Mouse (Mus musculus) v-Abl transformed pro-B cells (cell line): ENCODE data around the gene Abcc9.

Experiments used
- in situ Hi-C, 2 experiments: fragments of 400-800 bp; cut with MboI; formaldehyde crosslinking; loops; one replicate each; pipeline ENCODE4 v1.15.1; 2025; ENCODE audit not compliant: unreplicated experiment in 2 of 2

The Abcc9 gene

GRCm38 (mm10) chr6:142558772-142559679 lies 143.1 kb downstream of the Abcc9 start:
- in situ Hi-C loops = no loop called here

DNA sequence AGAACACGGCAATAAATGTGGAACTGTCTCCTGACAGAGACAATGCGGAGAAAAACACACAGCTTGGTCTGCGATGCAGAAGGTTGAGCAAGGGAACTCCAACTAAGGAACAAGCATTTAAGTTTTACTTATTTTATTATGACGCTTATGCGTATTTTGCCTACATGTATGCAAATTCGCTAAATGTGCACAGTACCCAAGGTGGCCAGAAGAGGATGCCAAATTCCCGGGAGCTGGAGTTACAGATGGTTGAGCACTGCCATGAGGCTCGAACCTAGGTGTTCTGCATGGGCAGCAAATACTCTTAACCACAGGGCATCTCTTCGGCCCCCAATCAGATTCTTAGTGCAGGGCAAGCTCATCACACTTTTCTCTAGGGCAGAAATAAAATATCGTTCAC lies 144.0 kb downstream of the Abcc9 start:
- in situ Hi-C loops = no loop called here

GRCm38 (mm10) chr6:142555988-142556387 lies 146.1 kb downstream of the Abcc9 start:
- in situ Hi-C loops = no loop called here

GRCm38 (mm10) chr6:142551482-142551881 lies 150.6 kb downstream of the Abcc9 start:
- in situ Hi-C loops = no loop called here

DNA sequence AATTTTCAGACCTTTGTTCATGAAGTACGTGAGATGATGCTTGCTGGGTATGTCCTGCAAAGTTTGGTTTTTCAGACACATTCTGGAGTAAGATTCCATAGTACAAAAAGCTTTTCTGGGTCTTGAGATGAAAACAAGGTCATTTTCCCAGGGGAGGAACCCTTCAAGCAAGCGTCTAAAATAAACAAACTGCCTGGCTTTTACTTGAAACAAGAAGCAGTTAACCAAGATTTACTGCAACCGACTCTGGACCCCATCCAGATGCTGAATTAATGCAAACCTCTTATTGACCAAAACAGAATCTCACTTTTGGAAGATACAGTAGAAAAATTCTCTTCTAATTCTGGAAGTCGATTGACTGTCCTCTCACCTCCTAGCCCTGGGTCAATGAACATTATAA lies 151.2 kb downstream of the Abcc9 start:
- in situ Hi-C loops = no loop called here

GRCm38 (mm10) chr6:142548377-142548776 lies 153.7 kb downstream of the Abcc9 start:
- in situ Hi-C loops = no loop called here

DNA sequence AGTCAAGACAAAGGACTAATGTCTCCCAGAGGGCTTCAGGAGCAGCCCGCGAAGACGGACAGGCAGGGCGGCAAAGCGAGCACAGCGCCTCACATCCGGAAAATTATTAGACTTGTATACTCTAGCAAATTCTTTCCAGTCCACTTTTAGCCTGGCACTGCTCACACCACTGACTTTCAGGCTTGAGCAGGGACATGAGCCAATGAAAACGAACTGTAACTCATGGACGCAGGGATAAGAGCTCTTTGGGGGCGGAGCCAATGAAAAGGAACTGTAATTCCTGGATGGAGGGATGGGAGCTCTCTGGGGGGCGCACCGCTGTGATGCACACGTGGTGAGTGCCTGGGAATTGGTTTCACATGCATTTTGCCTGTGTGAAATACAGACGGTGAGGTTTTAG lies 157.0 kb downstream of the Abcc9 start:
- in situ Hi-C loops = no loop called here

DNA sequence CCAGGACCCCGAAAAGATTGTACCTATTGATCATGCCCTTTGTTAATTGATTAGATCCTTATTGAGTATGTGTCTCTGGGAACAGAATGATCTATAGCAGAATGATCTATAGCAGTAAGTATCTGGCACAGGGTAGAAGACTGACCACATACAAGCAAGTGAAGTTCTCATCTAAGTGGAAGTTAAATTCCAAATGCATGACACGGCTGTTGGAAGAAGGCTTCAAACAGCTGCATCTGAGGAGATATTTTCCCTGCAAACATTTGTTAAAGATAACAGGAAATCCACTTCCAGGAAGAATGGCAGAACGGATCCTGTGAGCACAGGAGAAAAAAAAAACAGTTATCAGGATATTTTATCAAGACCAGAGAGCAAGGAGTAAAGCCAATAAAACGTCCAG lies 158.5 kb downstream of the Abcc9 start:
- in situ Hi-C loops = no loop called here

DNA sequence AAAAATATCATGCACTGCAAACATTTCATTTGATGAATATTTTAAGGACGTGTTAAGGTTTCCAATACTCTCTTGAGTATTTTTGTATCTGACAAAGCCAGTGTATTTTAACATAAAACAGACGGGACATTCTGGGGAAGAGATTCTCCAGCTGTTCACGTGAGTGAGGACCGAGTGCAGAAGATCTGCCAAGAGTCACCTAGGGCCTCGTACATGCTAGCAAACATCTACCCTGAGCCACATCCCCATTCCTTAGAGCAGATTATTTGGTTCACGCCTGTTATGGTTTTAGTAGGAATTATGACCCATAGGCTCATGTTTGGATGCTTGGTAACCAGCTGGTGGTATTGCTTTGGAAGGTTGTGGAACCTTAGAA lies 159.3 kb downstream of the Abcc9 start:
- in situ Hi-C loops = no loop called here

DNA sequence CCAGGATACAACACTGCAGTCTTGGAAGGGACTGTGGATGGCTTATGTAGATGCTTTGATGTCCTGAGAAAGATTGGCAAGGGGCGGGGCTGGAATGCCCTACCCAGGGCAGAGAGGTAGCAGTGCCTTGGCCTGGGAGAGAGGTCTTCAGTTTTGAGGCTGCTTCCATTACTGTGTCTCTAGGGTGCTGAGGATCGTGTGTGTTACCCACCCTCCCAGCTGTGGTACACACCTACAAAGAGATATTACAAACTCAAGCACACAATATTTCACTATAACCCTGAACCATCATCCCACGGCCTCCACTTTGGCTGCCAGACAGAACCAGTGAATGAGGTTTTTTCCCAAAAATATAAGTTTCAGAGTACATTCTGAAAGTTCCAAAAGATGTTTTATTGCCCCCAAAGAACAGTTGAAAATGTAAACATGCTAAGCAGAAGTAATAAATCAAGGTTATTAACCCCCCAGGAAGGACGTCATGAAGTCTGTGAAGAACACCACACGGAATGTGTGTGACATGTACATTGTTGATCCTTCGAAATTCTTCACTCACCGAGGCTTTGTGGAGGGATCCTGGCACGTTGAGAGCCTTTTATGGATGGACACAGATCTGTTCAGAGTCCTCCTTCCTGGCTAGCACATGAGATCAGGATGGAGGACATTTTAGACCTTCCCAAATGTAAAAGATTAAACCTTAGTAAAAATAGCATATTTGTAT lies 159.9 kb downstream of the Abcc9 start:
- in situ Hi-C loops = no loop called here

- in situ Hi-C loops = no loop called here
Measured at GRCm38 (mm10) chr6:142540561-142541160, 161.5 kb downstream of the Abcc9 start.

- in situ Hi-C loops = no loop called here
Measured at GRCm38 (mm10) chr6:142540131-142540530, 162.0 kb downstream of the Abcc9 start.

DNA sequence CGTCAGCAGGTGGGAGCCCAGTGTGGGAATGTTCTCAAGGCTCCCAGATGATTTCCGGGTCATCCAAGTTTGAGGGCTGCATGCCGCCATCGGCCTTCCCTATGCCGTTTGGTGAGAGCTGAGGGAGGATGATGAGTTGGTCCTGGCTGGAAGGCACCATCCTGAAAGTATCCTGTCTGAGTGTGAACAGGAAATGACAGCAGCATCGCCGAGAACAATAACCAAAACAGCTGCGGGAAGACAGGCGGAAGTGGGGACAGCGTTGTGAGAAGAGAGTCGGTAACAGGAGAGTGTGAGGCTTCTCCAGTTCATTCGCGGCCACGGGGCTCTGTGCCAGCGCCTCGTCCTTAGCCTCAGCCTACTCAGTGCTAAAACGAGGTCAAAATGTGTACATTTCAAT lies 163.6 kb downstream of the Abcc9 start:
- in situ Hi-C loops = no loop called here
